Mouse (Mus musculus): Measurements from ENCODE around the gene Gm16253. TPM values are rescaled to one million over a fixed set of nuclear protein-coding genes. Genes with fewer than 3 reads are reported as not detected.
A peak's percentile ranks its signal among the peaks of the same experiment; 100 is the strongest.

The Gm16253 gene
- polyA plus RNA-seq, 1 experiment, result not detected

GRCm38 (mm10) chr3:96560881-96561668 is 15.7 kb upstream of the Gm16253 start:
- TF ChIP-seq TAL1 (IDR thresholded peaks at IDR 0.05; ENCODE audit: low read length) (no peak), GATA1 (IDR thresholded peaks at IDR 0.05; ENCODE audit: low read length) (no peak)
- Histone ChIP-seq H3K27me3 (ENCODE audit: control insufficient read depth) (no peaks in the 10 kb centered on the region), H3K4me3 (replicated peaks) (peak overlapping the region; percentile 100), H3K9me3 (ENCODE audit: control insufficient read depth, low read length) (no peaks in the 10 kb centered on the region), H3K36me3 (ENCODE audit: control insufficient read depth) (peaks cover 35% of the 10 kb centered on the region), H3K4me1 (ENCODE audit: control insufficient read depth) (peaks cover 52% of the 10 kb centered on the region)

- Histone ChIP-seq H3K36me3 (ENCODE audit: control insufficient read depth) (peaks cover 35% of the 10 kb centered on the region), H3K27me3 (ENCODE audit: control insufficient read depth) (no peaks in the 10 kb centered on the region), H3K4me1 (ENCODE audit: control insufficient read depth) (peaks cover 45% of the 10 kb centered on the region), H3K9me3 (ENCODE audit: control insufficient read depth, low read length) (no peaks in the 10 kb centered on the region), H3K4me3 (replicated peaks) (no peak overlapping the region)
- TF ChIP-seq TAL1 (IDR thresholded peaks at IDR 0.05; ENCODE audit: low read length), result no peak
- TF ChIP-seq GATA1 (IDR thresholded peaks at IDR 0.05; ENCODE audit: low read length), result no peak
These were observed 14.7 kb upstream of the Gm16253 start for GRCm38 (mm10) chr3:96561946-96562681.

- Histone ChIP-seq H3K4me3 (replicated peaks) (no peak overlapping the region), H3K27me3 (ENCODE audit: control insufficient read depth) (no peaks in the 10 kb centered on the region), H3K4me1 (ENCODE audit: control insufficient read depth) (peaks cover 42% of the 10 kb centered on the region), H3K9me3 (ENCODE audit: control insufficient read depth, low read length) (no peaks in the 10 kb centered on the region), H3K36me3 (ENCODE audit: control insufficient read depth) (peaks cover 34% of the 10 kb centered on the region)
- TF ChIP-seq TAL1 (IDR thresholded peaks at IDR 0.05; ENCODE audit: low read length) (no peak), GATA1 (IDR thresholded peaks at IDR 0.05; ENCODE audit: low read length) (no peak)
These were observed 13.5 kb upstream of the Gm16253 start for GRCm38 (mm10) chr3:96563267-96563666.

GRCm38 (mm10) chr3:96563911-96564632 is 12.7 kb upstream of the Gm16253 start:
- H3K36me3 ChIP-seq (ENCODE audit: control insufficient read depth), result peaks cover 28% of the 10 kb centered on the region
- H3K4me1 ChIP-seq (ENCODE audit: control insufficient read depth), result peaks cover 38% of the 10 kb centered on the region
- TF ChIP-seq GATA1 (IDR thresholded peaks at IDR 0.05; ENCODE audit: low read length), result no peak
- no peak for TF ChIP-seq TAL1 (IDR thresholded peaks at IDR 0.05; ENCODE audit: low read length)
- H3K4me3 ChIP-seq (replicated peaks), result peak overlapping the region; percentile 41
- no peaks in the 10 kb centered on the region for H3K9me3 ChIP-seq (ENCODE audit: control insufficient read depth, low read length)
- H3K27me3 ChIP-seq (ENCODE audit: control insufficient read depth), result no peaks in the 10 kb centered on the region

GRCm38 (mm10) chr3:96564633-96565032 is 12.2 kb upstream of the Gm16253 start:
- H3K4me3 ChIP-seq (replicated peaks), result peak overlapping the region; percentile 41
- no peaks in the 10 kb centered on the region for H3K27me3 ChIP-seq (ENCODE audit: control insufficient read depth)
- H3K4me1 ChIP-seq (ENCODE audit: control insufficient read depth), result peaks cover 33% of the 10 kb centered on the region
- peaks cover 23% of the 10 kb centered on the region for H3K36me3 ChIP-seq (ENCODE audit: control insufficient read depth)
- H3K9me3 ChIP-seq (ENCODE audit: control insufficient read depth, low read length), result no peaks in the 10 kb centered on the region
- no peak for TF ChIP-seq GATA1 (IDR thresholded peaks at IDR 0.05; ENCODE audit: low read length)
- no peak for TF ChIP-seq TAL1 (IDR thresholded peaks at IDR 0.05; ENCODE audit: low read length)

GRCm38 (mm10) chr3:96565105-96565504 is 11.7 kb upstream of the Gm16253 start:
- no peak for TF ChIP-seq GATA1 (IDR thresholded peaks at IDR 0.05; ENCODE audit: low read length)
- TF ChIP-seq TAL1 (IDR thresholded peaks at IDR 0.05; ENCODE audit: low read length), result no peak
- no peak overlapping the region for H3K4me3 ChIP-seq (replicated peaks)
- H3K27me3 ChIP-seq (ENCODE audit: control insufficient read depth), result no peaks in the 10 kb centered on the region
- no peaks in the 10 kb centered on the region for H3K9me3 ChIP-seq (ENCODE audit: control insufficient read depth, low read length)
- peaks cover 18% of the 10 kb centered on the region for H3K36me3 ChIP-seq (ENCODE audit: control insufficient read depth)
- H3K4me1 ChIP-seq (ENCODE audit: control insufficient read depth), result peaks cover 28% of the 10 kb centered on the region

- no peak overlapping the region for H3K4me3 ChIP-seq (replicated peaks)
- TF ChIP-seq GATA1 (IDR thresholded peaks at IDR 0.05; ENCODE audit: low read length), result no peak
- TF ChIP-seq TAL1 (IDR thresholded peaks at IDR 0.05; ENCODE audit: low read length), result no peak
- peaks cover 2% of the 10 kb centered on the region for H3K36me3 ChIP-seq (ENCODE audit: control insufficient read depth)
- no peaks in the 10 kb centered on the region for H3K27me3 ChIP-seq (ENCODE audit: control insufficient read depth)
- no peaks in the 10 kb centered on the region for H3K9me3 ChIP-seq (ENCODE audit: control insufficient read depth, low read length)
- peaks cover 14% of the 10 kb centered on the region for H3K4me1 ChIP-seq (ENCODE audit: control insufficient read depth)
These were observed 9.9 kb upstream of the Gm16253 start for GRCm38 (mm10) chr3:96566661-96567450.

- Histone ChIP-seq H3K27me3 (ENCODE audit: control insufficient read depth) (no peaks in the 10 kb centered on the region), H3K36me3 (ENCODE audit: control insufficient read depth) (no peaks in the 10 kb centered on the region), H3K9me3 (ENCODE audit: control insufficient read depth, low read length) (no peaks in the 10 kb centered on the region), H3K4me1 (ENCODE audit: control insufficient read depth) (peaks cover 14% of the 10 kb centered on the region), H3K4me3 (replicated peaks) (no peak overlapping the region)
- no peak for TF ChIP-seq GATA1 (IDR thresholded peaks at IDR 0.05; ENCODE audit: low read length)
- no peak for TF ChIP-seq TAL1 (IDR thresholded peaks at IDR 0.05; ENCODE audit: low read length)
These were observed 8.2 kb upstream of the Gm16253 start for GRCm38 (mm10) chr3:96568605-96569004.

All from erythroblast, embryonic 14.5 days (primary cell).